Mouse (Mus musculus): ENCODE data around the gene Elob.

- peak; percentile 80 for TF ChIP-seq CTCF (IDR thresholded peaks at IDR 0.05; ENCODE audit: low read depth)
- TF ChIP-seq EP300 (optimal IDR thresholded peaks at IDR 0.05), result no peak
These were observed 24.4 kb upstream of the Elob start for GRCm38 (mm10) chr17:23853292-23853691.
